Mouse (Mus musculus): ENCODE results near the gene Txnrd3.

Txnrd3 gene

GRCm38 (mm10) chr6:89643798-89644270 lies at the start of gene Txnrd3:
Gene Txnrd3, plus strand, starts transcription at chr6:89643988.
- peak; percentile 79 to 86 for DNase-seq (ENCODE audit: low read depth in 2 of 2, low spot score in 2 of 2)

GRCm38 (mm10) chr6:89595018-89595776 lies 48.6 kb upstream of the Txnrd3 start, which contains the start of gene Chchd6:
Gene Chchd6, minus strand, starts transcription at chr6:89595652.
- peak; percentile 77 to 87 for DNase-seq (ENCODE audit: low read depth in 2 of 2, low spot score in 2 of 2)

GRCm38 (mm10) chr6:89595777-89596146 lies 48.0 kb upstream of the Txnrd3 start:
- DNase-seq (ENCODE audit: low read depth in 2 of 2, low spot score in 2 of 2), result no peak

DNA sequence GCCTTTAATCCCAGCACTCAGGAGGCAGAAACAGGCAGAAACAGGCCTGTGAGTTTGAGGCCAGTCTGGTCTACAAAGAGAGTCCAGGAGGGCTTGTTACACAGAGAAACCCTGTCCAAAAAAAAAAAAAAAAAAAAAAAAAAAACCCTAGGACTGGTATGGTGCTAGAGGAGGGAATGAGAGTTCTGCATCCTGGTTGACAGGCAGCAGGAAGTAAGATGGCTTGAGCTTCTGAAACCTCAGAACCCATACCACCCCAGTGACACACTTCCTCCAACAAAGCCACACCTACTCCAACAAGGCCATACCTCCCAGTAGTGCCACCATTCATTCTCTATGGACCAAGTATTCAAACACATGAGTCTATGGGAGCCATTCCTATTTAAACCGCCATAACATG lies 47.3 kb upstream of the Txnrd3 start:
- no peak for DNase-seq (ENCODE audit: low read depth in 2 of 2, low spot score in 2 of 2)

DNA sequence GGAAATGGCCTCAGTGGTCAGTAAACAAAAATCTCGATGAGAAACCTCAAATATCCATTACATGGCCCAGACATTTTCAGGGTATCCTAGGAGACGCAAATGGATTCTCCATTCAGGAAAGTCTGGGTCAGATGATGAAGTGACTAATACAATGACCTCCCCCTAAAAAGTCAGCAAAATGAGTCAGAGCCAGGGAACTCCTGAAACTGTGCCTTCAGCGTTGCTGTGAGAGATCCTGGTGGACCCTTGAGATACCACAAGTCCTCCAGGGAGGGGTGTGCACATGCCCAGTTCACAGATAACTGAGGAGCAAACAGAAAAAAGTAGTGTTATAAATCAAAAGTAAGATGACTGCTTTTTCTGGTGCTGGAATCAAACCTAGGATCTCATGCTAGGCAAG lies 37.7 kb upstream of the Txnrd3 start:
- DNase-seq (ENCODE audit: low read depth in 2 of 2, low spot score in 2 of 2), result no peak

- DNase-seq (ENCODE audit: low read depth in 2 of 2, low spot score in 2 of 2), result no peak
Observed at GRCm38 (mm10) chr6:89607999-89608398, 35.8 kb upstream of the Txnrd3 start.

GRCm38 (mm10) chr6:89613336-89614106 lies 30.3 kb upstream of the Txnrd3 start:
- no peak for DNase-seq (ENCODE audit: low read depth in 2 of 2, low spot score in 2 of 2)

GRCm38 (mm10) chr6:89614107-89614471 lies 29.7 kb upstream of the Txnrd3 start:
- no peak for DNase-seq (ENCODE audit: low read depth in 2 of 2, low spot score in 2 of 2)

GRCm38 (mm10) chr6:89614596-89615372 lies 29.0 kb upstream of the Txnrd3 start:
- DNase-seq (ENCODE audit: low read depth in 2 of 2, low spot score in 2 of 2), result no peak

DNA sequence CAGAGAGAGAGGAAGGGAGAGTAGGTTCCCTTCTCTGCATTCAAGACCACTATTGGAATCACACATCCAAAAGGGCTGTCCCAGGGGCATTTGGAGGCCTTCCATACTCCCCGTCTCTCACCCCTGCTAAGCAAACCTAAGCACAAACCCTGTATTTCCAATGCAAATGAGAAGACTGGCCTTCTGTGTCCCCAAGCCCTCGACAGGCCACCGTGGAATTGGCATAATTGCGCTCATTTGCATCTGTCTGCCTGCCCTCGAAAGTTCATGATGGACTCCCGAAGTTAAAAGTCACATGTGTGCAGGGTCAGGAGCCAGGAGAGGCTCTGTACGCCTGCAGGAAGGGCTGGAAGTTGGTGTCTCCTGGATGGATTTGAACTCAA lies 28.4 kb upstream of the Txnrd3 start:
- no peak for DNase-seq (ENCODE audit: low read depth in 2 of 2, low spot score in 2 of 2)

GRCm38 (mm10) chr6:89622647-89623046 lies 21.1 kb upstream of the Txnrd3 start:
- DNase-seq (ENCODE audit: low read depth in 2 of 2, low spot score in 2 of 2), result no peak

DNA sequence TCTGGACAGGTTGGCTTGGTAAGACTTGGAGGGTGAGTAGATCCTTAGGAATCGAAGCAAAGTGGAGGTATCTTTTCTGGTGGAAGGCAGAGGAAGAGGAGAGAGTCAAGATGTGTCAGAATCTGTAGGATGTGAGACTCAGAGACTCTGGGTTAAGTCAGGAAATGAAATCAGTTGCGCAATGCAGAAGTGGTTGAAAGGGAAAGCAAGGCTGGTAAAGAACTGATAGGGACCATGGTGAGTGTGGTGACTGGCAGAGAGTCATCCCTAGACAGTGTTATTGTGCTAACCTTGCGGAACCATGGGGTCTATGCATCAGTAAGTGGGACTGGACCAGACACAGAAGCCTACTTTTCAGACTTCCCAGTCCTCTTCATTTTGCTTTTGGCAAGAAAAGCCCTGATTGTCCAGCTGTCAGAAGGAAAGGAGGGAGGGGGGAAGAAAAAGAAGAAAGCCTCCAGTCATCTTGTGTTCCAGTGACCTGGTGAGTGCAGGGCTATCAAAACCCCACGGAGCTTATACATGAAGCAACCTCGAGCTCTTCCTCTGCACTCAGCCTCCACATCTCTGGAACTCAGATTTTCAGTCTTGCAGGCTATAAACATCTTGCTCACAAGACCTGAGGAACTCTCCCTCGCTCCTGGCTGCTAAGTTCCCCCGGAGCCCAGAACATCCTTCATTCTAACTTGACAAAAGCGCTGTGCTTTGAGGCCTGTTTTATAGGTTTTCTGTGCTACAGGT lies 15.6 kb upstream of the Txnrd3 start:
- DNase-seq (ENCODE audit: low read depth in 2 of 2, low spot score in 2 of 2), result no peak

- DNase-seq (ENCODE audit: low read depth in 2 of 2, low spot score in 2 of 2), result peak; percentile 63 to 74
Observed at GRCm38 (mm10) chr6:89631809-89632562, 11.8 kb upstream of the Txnrd3 start.

DNA sequence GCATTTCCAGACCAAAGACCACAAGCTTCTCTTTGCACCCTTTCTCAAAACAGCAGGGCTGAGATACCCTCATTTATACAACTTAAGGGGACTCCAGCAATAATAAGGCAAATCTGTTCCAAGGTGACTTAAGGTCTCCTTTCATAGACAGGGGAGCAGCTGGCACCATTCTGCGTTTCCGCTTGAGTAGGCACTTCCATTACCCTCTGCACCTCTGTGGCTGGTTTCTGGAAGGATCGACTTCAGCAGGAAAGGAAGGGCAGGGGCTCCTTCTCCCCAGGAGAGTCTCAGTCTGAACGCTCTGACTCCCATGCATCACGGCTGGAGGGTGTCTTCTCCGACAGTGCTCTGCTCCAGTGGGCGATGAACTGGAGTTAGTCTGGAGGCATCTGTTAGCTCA lies 10.7 kb upstream of the Txnrd3 start:
- DNase-seq (ENCODE audit: low read depth in 2 of 2, low spot score in 2 of 2), result no peak

- DNase-seq (ENCODE audit: low read depth in 2 of 2, low spot score in 2 of 2), result no peak
Observed at GRCm38 (mm10) chr6:89634400-89634799, 9.4 kb upstream of the Txnrd3 start.

- DNase-seq (ENCODE audit: low read depth in 2 of 2, low spot score in 2 of 2), result no peak
Observed at GRCm38 (mm10) chr6:89637977-89638376, 5.8 kb upstream of the Txnrd3 start.

GRCm38 (mm10) chr6:89639025-89639424 lies 4.8 kb upstream of the Txnrd3 start:
- peak in 1 of 2 experiments; percentile 39 for DNase-seq (ENCODE audit: low read depth in 2 of 2, low spot score in 2 of 2)

GRCm38 (mm10) chr6:89644271-89645075 lies 685 bp downstream of the Txnrd3 start:
- DNase-seq (ENCODE audit: low read depth in 2 of 2, low spot score in 2 of 2), result peak; percentile 85 to 88

DNA sequence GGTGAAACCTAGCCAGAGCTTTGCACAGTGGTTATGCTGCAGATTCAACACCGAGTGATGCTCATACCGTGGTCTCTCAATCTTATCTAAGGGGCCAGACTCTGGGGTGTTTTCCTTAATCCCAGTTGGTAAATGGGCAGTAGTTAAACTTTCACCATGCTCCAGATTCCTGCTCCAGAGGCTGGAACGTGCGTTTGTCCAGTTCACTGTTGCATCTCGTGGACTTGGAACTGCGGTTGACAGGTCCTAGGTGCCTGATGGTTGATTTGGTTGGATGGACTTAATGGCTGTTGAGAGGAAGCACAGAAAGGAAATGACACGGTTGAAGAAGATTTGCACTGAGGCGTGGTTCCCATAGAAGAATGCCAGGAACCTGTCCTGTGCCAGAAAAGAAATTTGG lies 6.1 kb downstream of the Txnrd3 start:
- no peak for DNase-seq (ENCODE audit: low read depth in 2 of 2, low spot score in 2 of 2)
